Mouse (Mus musculus) cerebellum, postnatal 36 days (tissue): ENCODE data around the gene Zbtb11.
"Not testable (repeated sequence)": the region's sequence is repeated elsewhere in the genome, so short reads cannot be mapped to it uniquely, and the experiment has no call there.

Experiments used
- DNase-seq, 2 experiments: peaks; one replicate each; pipeline ENCODE4 v3.0.0; 2021 to 2022; ENCODE audit warnings: mixed read lengths in 2 of 2

The Zbtb11 gene

GRCm38 (mm10) chr16:55973431-55974255, at the start of gene Zbtb11:
Gene Zbtb11 (plus strand): TSS chr16:55973883.
- peak; percentile 97 to 99 for DNase-seq

GRCm38 (mm10) chr16:55924010-55924409, 49.7 kb upstream of the Zbtb11 start:
- DNase-seq = no peak

DNA sequence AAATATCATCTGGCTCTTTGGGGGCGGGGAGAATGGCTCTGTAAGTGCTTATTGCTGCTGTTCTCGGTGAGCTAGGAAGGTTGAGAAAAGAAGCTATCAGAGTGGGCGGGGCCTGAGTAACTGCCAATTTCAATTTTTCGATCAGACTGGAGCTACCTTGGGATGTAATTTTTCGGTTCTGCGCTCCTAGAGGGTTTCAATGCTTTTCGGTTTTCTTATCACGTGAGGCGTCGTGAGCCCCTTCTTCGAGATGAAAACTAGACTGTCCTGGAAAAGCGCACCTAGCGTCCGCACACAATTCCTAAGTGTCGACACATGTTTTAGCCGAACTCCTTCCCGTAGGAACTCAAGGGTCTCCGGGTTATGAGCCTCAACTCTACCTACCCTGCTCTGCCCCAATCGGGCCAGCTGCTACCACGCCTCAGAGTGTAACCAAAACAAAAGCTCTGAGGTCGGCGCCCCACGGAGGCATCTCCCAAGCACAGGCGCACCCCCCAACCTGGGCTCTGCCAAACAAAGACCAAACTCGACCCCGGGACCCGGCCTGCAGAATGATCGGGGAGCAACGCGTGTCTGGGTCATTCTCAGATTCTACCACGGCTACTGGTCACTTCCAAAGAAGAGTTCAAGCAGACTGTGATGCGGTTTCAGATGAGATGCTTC, 39.9 kb upstream of the Zbtb11 start:
- peak in 1 of 2 experiments; percentile 40 for DNase-seq

DNA sequence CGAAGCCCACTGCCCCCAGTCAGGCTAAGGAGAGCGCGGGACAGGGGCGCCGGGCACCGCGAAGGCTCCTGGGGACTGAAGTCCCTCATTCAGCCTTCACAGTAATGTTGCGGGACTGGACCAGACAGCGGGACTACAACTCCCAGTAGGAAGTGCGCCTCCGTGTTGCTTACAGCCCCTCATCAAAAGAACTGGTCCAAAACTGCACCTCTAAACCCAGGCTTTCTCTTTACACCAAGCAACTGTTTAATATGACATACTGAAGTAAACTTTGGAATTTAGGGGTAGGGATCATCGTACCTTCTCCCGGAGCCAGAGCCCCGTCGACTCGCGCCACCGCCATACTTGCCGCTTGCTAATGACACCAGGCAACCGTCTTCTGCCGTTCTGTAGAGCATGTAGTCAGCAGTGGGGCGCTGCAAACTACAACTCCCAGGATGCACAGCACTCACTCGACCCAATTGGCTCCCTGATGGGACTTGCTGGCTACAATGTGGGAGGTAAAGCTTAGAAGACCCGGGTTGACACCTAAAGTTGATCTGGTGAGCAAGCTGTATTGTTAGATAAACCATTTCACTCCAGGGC, 39.1 kb upstream of the Zbtb11 start, which contains the start of gene Cep97:
Gene Cep97 (minus strand): TSS at position 403 of the 585 bp plus-strand sequence.
- DNase-seq = peak; percentile 87 to 92

DNA sequence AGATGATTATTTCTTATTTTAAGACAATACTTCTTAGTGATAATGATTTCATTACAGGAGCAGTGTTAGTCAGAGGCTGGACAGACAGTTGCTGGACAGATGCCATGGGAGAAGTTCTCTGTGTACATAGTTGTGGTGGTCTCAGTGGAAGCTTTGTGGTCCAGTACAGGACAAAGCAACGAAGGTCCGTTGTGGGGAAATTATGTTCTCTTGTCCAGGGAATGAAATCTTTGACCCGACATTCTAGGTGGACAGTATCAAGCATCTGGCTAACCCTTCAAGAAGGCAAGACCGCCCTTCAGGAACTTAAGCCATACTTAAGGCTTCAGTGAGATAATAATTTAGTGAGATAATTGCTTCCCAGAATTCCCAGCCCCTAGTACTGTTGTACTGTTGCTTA, 34.9 kb upstream of the Zbtb11 start:
- DNase-seq = no peak

GRCm38 (mm10) chr16:55939703-55940102, 34.0 kb upstream of the Zbtb11 start:
- DNase-seq = no peak

- no peak for DNase-seq
Measured at GRCm38 (mm10) chr16:55940781-55941180, 32.9 kb upstream of the Zbtb11 start.

DNA sequence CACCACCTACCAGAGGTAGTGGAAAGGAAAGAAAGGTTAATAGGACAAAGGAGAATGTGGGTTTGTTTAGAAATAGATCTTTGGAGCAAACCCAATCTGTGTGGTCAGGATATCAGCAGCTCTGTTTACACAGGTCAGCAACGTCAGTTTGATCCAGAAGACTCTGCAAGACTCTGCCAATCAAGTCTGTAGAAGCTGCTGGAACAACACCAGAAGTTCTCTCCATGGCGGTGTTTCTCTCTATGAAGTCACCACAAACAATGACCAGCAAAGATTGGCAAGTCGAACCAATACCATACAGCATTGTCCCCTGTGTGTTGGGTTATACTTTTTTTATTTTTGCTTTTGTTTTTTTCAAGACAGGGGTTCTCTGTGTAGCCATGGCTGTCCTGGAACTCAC, 26.4 kb upstream of the Zbtb11 start:
- no peak for DNase-seq

- not testable (repeated sequence) for DNase-seq
Measured at GRCm38 (mm10) chr16:55947876-55948410, 25.7 kb upstream of the Zbtb11 start.

DNA sequence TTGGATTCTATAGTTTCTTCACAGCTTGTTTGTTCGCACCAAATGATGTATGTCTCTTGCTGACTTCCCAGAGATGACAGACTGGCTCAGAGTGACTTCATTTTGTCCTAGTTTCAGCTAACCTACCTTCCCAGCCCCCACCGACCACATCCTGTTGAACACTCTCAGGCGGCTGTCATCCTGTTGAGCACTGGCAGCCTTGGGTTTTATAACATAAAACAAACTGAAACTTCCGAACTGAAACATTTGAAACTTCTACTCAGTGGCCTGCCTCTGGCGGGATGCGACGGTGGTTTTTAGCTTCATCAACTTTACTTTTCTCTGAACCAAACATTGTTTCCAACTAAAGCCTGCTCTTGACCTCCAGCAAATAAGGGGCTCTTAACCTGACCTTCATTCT, 24.7 kb upstream of the Zbtb11 start:
- no peak for DNase-seq

DNA sequence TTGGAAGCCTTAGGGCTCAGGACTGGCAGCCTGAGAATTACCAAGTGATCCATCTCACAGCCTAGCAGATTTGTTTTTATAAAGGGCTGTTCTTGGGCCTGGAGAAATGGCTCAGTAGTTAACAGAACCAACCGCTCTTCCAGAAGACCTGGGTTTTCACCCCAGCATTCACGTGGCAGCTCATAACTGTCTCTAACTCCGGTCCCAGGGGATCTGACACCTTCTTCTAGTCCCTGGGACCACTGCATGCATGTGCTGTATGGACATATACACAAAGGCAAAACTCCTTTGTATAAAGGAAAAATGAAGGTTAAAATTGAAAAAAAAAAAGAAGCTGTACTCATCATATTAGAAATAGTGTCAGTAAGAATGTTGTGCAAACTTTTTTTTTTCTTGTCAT, 23.2 kb upstream of the Zbtb11 start:
- no peak for DNase-seq

- DNase-seq = peak; percentile 51 to 81
Measured at GRCm38 (mm10) chr16:55950946-55951678, 22.6 kb upstream of the Zbtb11 start.

- DNase-seq = no peak
Measured at GRCm38 (mm10) chr16:55951679-55952327, 21.9 kb upstream of the Zbtb11 start.

GRCm38 (mm10) chr16:55952771-55953170, 20.9 kb upstream of the Zbtb11 start:
- DNase-seq = no peak

GRCm38 (mm10) chr16:55954196-55954595, 19.5 kb upstream of the Zbtb11 start:
- not testable (repeated sequence) for DNase-seq

GRCm38 (mm10) chr16:55963068-55963467, 10.6 kb upstream of the Zbtb11 start:
- not testable (repeated sequence) for DNase-seq

DNA sequence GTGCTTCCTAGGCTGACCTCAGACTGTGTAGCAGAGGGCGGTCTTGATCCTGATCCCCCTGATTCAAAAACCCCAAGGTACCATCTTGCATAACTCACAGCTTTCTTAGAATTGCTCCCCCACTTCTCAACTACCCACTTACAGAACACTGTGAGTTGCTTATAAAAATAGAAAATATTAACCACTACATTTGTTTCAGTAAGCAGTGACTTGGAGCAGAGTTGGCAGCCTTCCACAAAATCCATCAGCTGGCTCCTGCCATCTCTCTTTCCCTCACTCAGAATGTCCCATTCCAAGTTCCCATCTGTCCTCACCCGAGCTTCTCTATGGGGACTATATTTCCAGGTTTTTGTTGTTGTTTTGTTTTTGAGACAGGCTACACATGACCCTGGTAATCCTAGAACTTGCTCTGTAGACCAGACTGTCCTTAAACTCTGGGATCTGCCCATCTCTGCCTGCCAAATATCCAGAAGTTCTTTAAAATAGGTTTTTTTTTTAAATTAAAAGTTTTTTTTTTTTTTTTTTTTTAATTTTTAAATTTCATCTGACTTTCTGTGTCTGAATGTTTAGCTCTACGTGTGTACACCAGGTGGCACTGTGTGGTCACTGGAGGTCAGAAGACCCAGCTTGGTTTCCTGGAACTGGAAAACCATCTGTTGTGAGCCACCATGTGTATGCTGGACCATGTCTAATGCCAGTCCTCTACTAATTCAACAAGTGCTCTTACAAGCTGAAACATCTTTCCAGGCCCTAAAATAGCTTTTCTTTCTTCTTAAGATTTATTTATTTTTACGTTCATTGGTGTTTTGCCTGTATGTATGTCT, 9.3 kb upstream of the Zbtb11 start:
- DNase-seq = peak; percentile 22 to 25

DNA sequence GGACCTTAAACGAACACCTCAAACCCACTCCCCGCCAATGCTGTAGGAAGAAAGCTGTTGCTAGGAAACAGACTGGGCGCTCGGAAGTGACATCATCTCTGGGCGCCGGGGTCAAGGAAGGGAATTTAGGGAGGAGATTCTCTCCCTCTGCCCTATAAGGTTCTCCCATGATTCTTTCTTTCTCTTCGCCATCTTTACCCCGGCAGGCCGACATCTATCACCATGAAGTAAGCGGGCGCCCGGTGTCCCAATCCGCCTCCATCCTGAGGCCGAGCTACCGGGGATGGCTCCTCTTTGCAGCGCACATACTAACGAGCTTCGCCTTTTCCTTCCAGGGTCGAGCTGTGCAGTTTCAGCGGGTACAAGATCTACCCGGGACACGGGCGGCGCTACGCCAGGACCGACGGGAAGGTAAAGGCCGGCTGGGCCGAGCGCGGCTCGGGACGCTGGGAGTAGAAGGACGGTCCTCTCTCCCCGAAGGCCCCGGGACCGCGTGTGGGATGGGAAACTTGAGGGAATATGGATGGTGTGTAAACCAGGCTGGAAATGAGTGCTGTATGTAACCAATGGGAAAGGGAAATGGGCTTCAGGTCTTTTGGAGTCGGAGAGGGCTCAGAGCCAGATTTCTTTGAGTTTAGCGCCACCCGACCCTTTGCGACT, 7.3 kb upstream of the Zbtb11 start, which contains the start of gene Rpl24:
Gene Rpl24 (plus strand): TSS at position 64 of the 660 bp plus-strand sequence.
- peak; percentile 95 to 96 for DNase-seq

GRCm38 (mm10) chr16:55967221-55967620, 6.5 kb upstream of the Zbtb11 start:
- no peak for DNase-seq

DNA sequence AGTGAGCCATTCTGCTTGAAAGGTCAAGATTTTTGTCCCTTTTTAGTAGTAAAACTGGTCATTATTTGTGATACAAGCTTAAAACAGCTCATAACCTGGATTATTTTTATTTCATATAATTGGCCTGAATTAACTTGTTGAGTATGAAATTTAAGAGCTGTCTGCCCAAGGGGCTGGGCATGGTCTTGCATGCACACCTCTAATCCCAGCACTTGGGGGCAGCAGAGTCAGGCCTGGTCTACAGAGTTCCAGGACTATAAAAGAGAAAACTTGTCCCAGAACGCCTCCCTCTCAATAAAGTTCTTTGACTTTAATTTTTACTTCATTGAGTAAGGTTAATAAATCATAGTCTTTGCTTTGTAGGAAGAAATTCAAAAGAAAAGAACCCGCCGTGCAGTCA, 4.5 kb upstream of the Zbtb11 start:
- peak; percentile 22 to 24 for DNase-seq
